Mouse (Mus musculus) kidney, adult 2 months (tissue): ENCODE results near the gene 5330417C22Rik. TPM values are rescaled to one million over a fixed set of nuclear protein-coding genes. Genes with fewer than 3 reads are reported as not detected.

Experiments
- DNase-seq: peaks from one replicate; pipeline ENCODE4 v3.0.0; 2021
- H3K27ac ChIP-seq: fragments of 200-500 bp; 2 replicates; pipeline ENCODE4 v1.5.1; 2012; ENCODE audit warnings: low read depth, low read length, control low read depth, inconsistent platforms; ENCODE audit not compliant: insufficient read depth
- H3K27me3 ChIP-seq: fragments of 200-500 bp; replicated peaks from 2 replicates; pipeline ENCODE4 v1.6.1; 2012; ENCODE audit warnings: mild to moderate bottlenecking, moderate library complexity, low read length, inconsistent platforms; ENCODE audit not compliant: control insufficient read depth, insufficient read depth
- H3K36me3 ChIP-seq: fragments of 200-500 bp; 2 replicates; pipeline ENCODE4 v1.6.1; 2012; ENCODE audit warnings: mild to moderate bottlenecking, moderate library complexity, low read length, inconsistent platforms; ENCODE audit not compliant: control insufficient read depth, insufficient read depth
- H3K4me1 ChIP-seq: fragments of 200-500 bp; 2 replicates; pipeline ENCODE4 v1.6.1; 2011; ENCODE audit warnings: low read length; ENCODE audit not compliant: control insufficient read depth, insufficient read depth
- H3K4me3 ChIP-seq: fragments of 200-500 bp; 2 replicates; pipeline ENCODE4 v1.5.1; 2011; ENCODE audit warnings: mild to moderate bottlenecking, low read depth, low read length, control low read depth; ENCODE audit not compliant: insufficient read depth
- CTCF ChIP-seq: fragments of 200-500 bp; conservative IDR thresholded peaks from 2 replicates; pipeline ENCODE4 v1.5.1; 2011; ENCODE audit warnings: low read depth, mild to moderate bottlenecking, control low read depth, low read length, moderate library complexity, mixed read lengths; ENCODE audit not compliant: insufficient read depth, insufficient read length
- POLR2A ChIP-seq: fragments of 200-500 bp; IDR thresholded peaks from one replicate; pipeline ENCODE4 v1.6.1; 2011; ENCODE audit warnings: low read depth, low read length, control low read depth
- WGBS: fragments of 180-500 bp; shearing (Covaris S2); methylation state at CpG from one replicate; pipeline ENCODE4 v1.1.7; 2018; 5-methylcytosine and 5-hydroxymethylcytosine counted together
- polyA plus RNA-seq: library from polyadenylated mRNA; depleted of rRNA; stranded (reverse); fragments of >200 nt; gene quantifications from 2 replicates; pipeline ENCODE4 v1.2.3, GENCODE M21; 2012

The 5330417C22Rik gene
- polyA plus RNA-seq, 1 experiment: 0.25 TPM

DNA sequence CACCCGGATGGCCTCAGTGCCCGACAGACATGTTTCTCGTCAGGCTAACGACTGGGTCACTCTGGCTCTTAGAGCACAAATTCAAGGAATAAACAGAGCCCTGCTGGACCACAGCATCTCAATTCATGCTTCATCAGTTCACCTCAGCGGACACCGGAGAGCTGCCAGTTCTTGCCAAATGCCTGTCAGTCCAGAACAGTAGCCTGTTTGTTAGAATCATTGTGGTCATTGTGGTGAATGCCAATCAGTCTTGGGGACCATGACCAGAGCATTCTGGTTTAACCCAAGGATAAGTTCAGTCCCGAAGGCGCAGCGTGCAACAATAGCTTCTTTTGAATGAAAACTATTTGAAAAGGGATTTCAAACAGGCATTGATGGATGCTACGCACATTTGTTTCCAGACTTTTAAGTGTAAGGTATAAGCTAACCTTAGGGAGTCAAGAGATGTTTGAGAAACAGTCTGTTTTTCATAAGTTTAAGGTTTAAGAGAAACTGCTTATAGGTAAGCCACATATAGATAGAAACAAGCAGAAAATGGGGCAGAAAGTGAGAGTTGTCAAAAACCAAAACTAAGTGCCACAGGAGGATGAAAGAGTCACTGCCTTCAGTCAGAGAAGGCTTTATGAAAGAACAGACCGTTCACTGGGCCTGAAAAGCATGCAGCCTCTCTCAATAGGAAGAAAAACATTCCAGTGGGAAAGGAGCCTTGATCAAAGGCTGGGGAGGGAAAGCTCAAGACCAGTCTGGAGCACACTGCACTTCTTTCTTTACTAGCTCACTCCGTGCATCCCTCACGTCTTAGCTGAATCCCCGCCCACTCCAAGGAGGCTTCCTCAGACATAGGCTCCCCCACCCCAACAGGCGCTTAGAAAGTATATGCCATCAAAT is 31.9 kb upstream of the 5330417C22Rik start:
- no peak overlapping the region for H3K4me3 ChIP-seq
- H3K27me3 ChIP-seq: no peaks in the 10 kb centered on the region
- peaks cover 7% of the 10 kb centered on the region; the same call in 1 of the 2 replicates for H3K4me1 ChIP-seq
- no peak for TF ChIP-seq POLR2A
- no peak for TF ChIP-seq CTCF
- H3K27ac ChIP-seq: no peak overlapping the region
- peak; percentile 20 for DNase-seq
- 60% methylated on average over 15 of the region's 15 CpGs for WGBS
- no peaks in the 10 kb centered on the region for H3K36me3 ChIP-seq

DNA sequence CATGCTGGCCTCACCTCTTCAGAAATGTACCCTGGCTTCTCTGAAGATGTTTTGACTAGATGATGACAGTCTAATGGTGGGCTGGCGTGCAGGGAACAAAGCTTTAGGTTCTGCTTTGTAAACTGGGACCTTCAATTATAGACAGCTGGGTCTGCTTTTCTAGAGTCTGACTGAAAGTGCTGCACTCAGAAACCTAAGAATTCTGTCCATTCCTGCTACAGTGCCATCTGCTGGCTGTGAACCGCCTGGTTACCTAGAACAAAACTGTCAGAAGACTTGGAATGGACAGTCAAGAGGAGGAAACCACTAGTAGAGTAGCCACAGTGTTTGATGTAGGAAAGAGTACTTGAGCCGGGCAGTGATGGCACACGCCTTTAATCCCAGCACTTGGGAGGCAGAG is 27.0 kb upstream of the 5330417C22Rik start:
- peak; percentile 91 for DNase-seq
- WGBS: 2% methylated on average over 4 of the region's 4 CpGs
- Histone ChIP-seq H3K36me3 (no peaks in the 10 kb centered on the region; the same call in 1 of the 2 replicates), H3K4me1 (peaks cover 2% of the 10 kb centered on the region; the same call in 1 of the 2 replicates), H3K4me3 (peak overlapping the region; percentile 54), H3K27ac (peak overlapping the region; percentile 88), H3K27me3 (no peaks in the 10 kb centered on the region)
- TF ChIP-seq POLR2A (no peak), CTCF (peak; percentile 80)

DNA sequence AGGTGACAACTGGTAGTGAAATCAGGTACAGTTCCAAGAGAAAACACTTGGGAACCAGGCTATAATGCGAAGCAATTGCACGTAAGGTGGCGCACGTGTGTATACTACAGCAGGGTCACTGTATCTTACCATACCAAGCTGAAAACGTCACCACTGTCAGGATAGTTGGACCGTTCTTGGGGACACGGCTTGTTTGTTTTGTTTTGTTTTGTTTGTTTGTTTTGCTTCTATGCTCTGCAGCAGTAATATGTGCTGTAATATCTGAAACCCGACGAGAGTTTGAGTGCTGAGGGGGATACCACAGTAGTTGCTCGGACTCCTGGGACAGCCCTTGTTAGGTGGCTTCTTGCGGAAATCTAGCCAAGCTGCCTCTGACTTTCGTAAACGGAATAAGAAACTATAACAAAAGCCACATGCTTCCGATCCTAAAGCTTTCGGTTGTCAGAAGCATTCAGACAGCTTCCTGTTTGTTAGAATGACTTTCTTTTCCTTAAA is 26.5 kb upstream of the 5330417C22Rik start:
- TF ChIP-seq CTCF (no peak), POLR2A (no peak)
- Histone ChIP-seq H3K36me3 (no peaks in the 10 kb centered on the region; the same call in 1 of the 2 replicates), H3K4me1 (peaks cover 2% of the 10 kb centered on the region; the same call in 1 of the 2 replicates), H3K4me3 (peak overlapping the region; percentile 54), H3K27me3 (no peaks in the 10 kb centered on the region), H3K27ac (peak overlapping the region; percentile 88)
- DNase-seq: no peak
- WGBS: 4% methylated on average over 15 of the region's 15 CpGs

DNA sequence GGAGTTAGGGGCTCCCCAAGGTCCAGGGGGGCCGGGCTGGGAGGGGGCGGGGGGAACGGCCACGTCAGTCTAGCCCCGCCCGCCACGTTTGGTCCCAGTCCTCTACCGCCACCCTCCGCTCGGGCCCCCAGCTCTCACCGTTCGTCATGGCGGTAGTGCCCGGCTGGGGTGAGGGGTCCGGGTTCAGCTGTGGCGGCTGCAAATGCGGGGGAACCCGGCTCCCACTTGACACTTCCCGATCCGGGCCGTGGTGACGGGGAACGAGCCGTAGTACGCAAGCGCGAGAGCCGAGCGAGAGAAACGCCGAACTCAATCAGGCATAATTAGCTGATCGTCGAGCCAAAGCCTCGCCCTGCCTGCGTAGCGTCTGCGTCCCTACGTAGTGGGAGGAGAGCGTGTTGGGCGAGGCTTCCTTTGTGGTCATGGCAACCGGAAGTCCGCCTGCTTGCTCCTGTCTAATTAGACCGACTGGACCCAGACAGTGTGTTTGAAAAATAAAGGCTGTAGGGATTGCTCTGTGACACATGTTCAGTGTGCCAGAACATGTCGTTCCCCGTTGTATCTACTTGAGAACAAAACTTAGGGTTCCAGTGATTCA is 25.9 kb upstream of the 5330417C22Rik start, which contains the start of gene Tmem167b:
Gene Tmem167b, minus strand, starts transcription at position 334 of the 598 bp plus-strand sequence.
- WGBS: under 1% methylated on average over 45 of the region's 45 CpGs
- H3K27ac ChIP-seq: peak within 1 kb of the TSS; percentile 88
- peak within 1 kb of the TSS; percentile 91 for H3K4me3 ChIP-seq
- TF ChIP-seq CTCF: 0 out of 2 replicates have a peak, but pooled peaks have one; percentile 17
- peak; percentile 38 for TF ChIP-seq POLR2A
- peak; percentile 99 for DNase-seq
- H3K36me3 ChIP-seq: no peaks in the 10 kb centered on the region; the same call in 1 of the 2 replicates
- H3K4me1 ChIP-seq: peaks cover 2% of the 10 kb centered on the region; the same call in 1 of the 2 replicates
- H3K27me3 ChIP-seq: no peaks in the 10 kb centered on the region

DNA sequence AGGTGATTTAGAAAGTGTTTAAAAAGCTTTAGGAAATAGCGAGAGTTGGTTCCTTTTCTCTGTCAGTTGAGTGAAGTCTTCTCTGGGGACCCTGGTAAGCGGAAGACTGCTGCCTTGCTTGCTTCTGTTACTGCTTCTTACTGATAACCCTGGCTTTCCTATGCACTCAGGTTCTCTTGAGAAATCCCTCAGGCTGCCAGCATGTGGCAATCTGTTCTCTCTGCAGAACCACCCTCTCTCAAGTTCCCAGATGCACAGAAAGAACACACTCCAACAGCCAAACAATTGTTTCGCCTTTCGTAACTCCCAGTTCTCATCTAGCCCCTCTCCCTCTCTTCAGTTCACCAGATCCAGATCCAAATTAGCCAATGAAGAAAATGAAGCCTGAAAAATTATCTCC is 21.6 kb upstream of the 5330417C22Rik start:
- Histone ChIP-seq H3K36me3 (no peaks in the 10 kb centered on the region; the same call in 1 of the 2 replicates), H3K4me3 (no peak overlapping the region), H3K4me1 (no peaks in the 10 kb centered on the region; the same call in 1 of the 2 replicates), H3K27ac (no peak overlapping the region), H3K27me3 (no peaks in the 10 kb centered on the region)
- no peak for TF ChIP-seq CTCF
- no peak for TF ChIP-seq POLR2A
- DNase-seq: no peak
- 95% methylated on average over 4 of the region's 4 CpGs for WGBS

DNA sequence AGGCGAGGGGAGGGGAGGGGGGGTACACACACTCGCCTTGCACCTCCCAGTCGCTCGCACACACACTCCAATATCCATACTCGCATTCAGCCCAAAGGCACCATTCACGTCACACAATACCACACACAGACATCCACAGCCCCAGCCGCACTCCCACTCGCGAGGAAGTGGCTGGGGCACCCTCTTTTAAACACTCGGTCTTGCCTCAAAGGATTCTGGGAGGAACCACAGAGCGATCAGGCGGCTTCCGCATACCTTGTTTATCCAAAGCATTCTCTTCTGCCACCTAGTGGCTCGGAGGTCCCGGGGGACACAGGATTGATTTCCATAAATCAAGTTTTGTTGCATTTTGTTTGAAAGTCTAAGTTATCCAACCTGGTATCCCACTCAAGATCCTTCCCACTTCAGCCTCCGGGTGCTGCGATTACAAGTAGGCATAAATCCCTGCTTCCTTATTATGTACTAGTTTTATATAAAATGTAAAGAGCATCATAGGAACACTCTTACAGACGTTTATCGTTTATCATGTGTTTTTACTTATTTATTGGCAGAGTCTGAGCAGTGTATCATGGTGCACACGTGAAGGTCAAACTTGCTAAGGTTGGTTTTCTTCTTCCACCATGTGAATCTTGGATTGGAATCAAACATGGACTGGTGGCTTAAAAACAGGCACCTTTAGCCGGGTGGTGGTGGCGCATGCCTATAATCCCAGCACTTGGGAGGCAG is 18.4 kb upstream of the 5330417C22Rik start:
- WGBS: 16% methylated on average over 22 of the region's 22 CpGs
- TF ChIP-seq CTCF: peak; percentile 84
- peak; percentile 100 for TF ChIP-seq POLR2A
- Histone ChIP-seq H3K4me3 (peak overlapping the region; percentile 76), H3K36me3 (no peaks in the 10 kb centered on the region; the same call in 1 of the 2 replicates), H3K27me3 (no peaks in the 10 kb centered on the region), H3K4me1 (no peaks in the 10 kb centered on the region), H3K27ac (peak overlapping the region; percentile 27; the same call in 1 of the 2 replicates)
- peak; percentile 96 for DNase-seq
